Comparison of ENCODE assay signal across 24 mouse cellular contexts in genomic region chr19:56921744-56922143, GRCm38 (mm10). TPM values are rescaled to one million over a fixed set of nuclear protein-coding genes. Genes with fewer than 3 reads are reported as not detected.
DNase-seq lines count a peak whose midpoint lies in the region; ATAC-seq and TF ChIP-seq lines count a peak whose summit lies in the region.
"Had no signal": no experiment of that assay in that cellular context is flagged by ENCODE, and none has a peak within 500 bp of the region (broad histone marks: within the 10 kb centered on the region; RNA-seq: fewer than 3 reads in every experiment).

No protein-coding gene starts in this region.

- no peaks in the 10 kb centered on the region for H3K27me3 ChIP-seq in forebrain, embryonic 10.5 days (ENCODE audit: poor library complexity, severe bottlenecking)
- no peaks in the 10 kb centered on the region for H3K27me3 ChIP-seq in forebrain, embryonic 13.5 days
- H3K27me3 ChIP-seq in kidney, adult 2 months (replicated peaks; ENCODE audit: control insufficient read depth, insufficient read depth, low read length): no peaks in the 10 kb centered on the region
- H3K27me3 ChIP-seq: CH12.LX, Patski had no signal

- H3K4me1 ChIP-seq in forebrain, embryonic 10.5 days: peaks cover 9% of the 10 kb centered on the region
- no peaks in the 10 kb centered on the region for H3K4me1 ChIP-seq in forebrain, embryonic 13.5 days
- no peaks in the 10 kb centered on the region for H3K4me1 ChIP-seq in kidney, adult 2 months (ENCODE audit: control insufficient read depth, insufficient read depth, low read length)

- ATAC-seq in forebrain, embryonic 13.5 days: no peak
- ATAC-seq: activated CD4-positive, CD25-positive, alpha-beta regulatory T cell, adult 4 months; CD4-positive, CD25-positive, alpha-beta regulatory T cell, adult 4 months; Patski had no signal

- no peaks in the 10 kb centered on the region for H3K9me3 ChIP-seq in forebrain, embryonic 10.5 days
- H3K9me3 ChIP-seq in forebrain, embryonic 13.5 days (replicated peaks): no peaks in the 10 kb centered on the region
- H3K9me3 ChIP-seq: G1E had no signal

- no peak for DNase-seq in forebrain, embryonic 10.5 days (ENCODE audit: extremely low spot score, low spot score)
- peak; percentile 91 for DNase-seq in heart, adult 11 months
- no peak for DNase-seq in heart, adult 18-20 months
- DNase-seq in kidney, adult 2 months: peak; percentile 51
- no peak for DNase-seq in kidney, postnatal 14 days
- DNase-seq in lung, postnatal 36 days: peak; percentile 22
- DNase-seq in lung, postnatal 25 days (ENCODE audit: low spot score): no peak
- DNase-seq: adrenal gland, adult 2 months; adrenal gland, adult 8-10 months; adrenal gland, postnatal 10 days; adrenal gland, postnatal 14 days; adrenal gland, postnatal 25 days; adrenal gland, postnatal 36 days; B cell, adult 2 months; cerebellum, adult 11 months; cerebellum, adult 11-12 months had no signal

- H3K9ac ChIP-seq in forebrain, embryonic 13.5 days: no peak overlapping the region

- no peak overlapping the region for H3K4me2 ChIP-seq in forebrain, embryonic 13.5 days

- no peak for TF ChIP-seq CTCF in kidney, adult 2 months (conservative IDR thresholded peaks at IDR 0.05; ENCODE audit: insufficient read depth, insufficient read length, low read depth, low read length)

- WGBS in forebrain, embryonic 10.5 days: 76% methylated on average over 5 of the region's 5 CpGs
- WGBS in forebrain, embryonic 13.5 days: 77% methylated on average over 5 of the region's 5 CpGs
- WGBS in kidney, adult 2 months: 62% methylated on average over 5 of the region's 5 CpGs

- no peak overlapping the region for H3K4me3 ChIP-seq in forebrain, embryonic 10.5 days
- H3K4me3 ChIP-seq in forebrain, embryonic 13.5 days: no peak overlapping the region
- H3K4me3 ChIP-seq in kidney, adult 2 months (ENCODE audit: insufficient read depth, low read depth, low read length): no peak overlapping the region

- no peak for TF ChIP-seq POLR2A in kidney, adult 2 months (IDR thresholded peaks at IDR 0.05; ENCODE audit: low read depth, low read length)

- H3K36me3 ChIP-seq in forebrain, embryonic 10.5 days (replicated peaks): no peaks in the 10 kb centered on the region
- H3K36me3 ChIP-seq in forebrain, embryonic 13.5 days (ENCODE audit: poor library complexity, severe bottlenecking): no peaks in the 10 kb centered on the region
- no peaks in the 10 kb centered on the region for H3K36me3 ChIP-seq in kidney, adult 2 months (ENCODE audit: control insufficient read depth, insufficient read depth, low read length)

- H3K27ac ChIP-seq in forebrain, embryonic 10.5 days: 0 out of 2 replicates have a peak overlapping the region, but pooled peaks have one; percentile 6
- no peak overlapping the region for H3K27ac ChIP-seq in forebrain, embryonic 13.5 days
- no peak overlapping the region for H3K27ac ChIP-seq in kidney, adult 2 months (ENCODE audit: insufficient read depth, low read depth, low read length)

RNA-seq across cellular contexts. Expression of gene Vwa2, which starts 47.7 kb away (rescaled TPM):
- polyA plus RNA-seq in forebrain, embryonic 10.5 days (2016; fragmentation: Nextera tagmentation; extraction: Ambion mirVana): 1.7 and 2.6 TPM in 2 replicates
- polyA plus RNA-seq in forebrain, embryonic 13.5 days (2015; fragmentation: Nextera tagmentation; extraction: Ambion mirVana): 0.23 and 0.60 TPM in 2 replicates
- total RNA-seq in heart, adult 18-20 months (2021): not detected
- 11.2 and 16.1 TPM in 2 replicates for polyA plus RNA-seq in kidney, adult 2 months (2012; rRNA removed)
- total RNA-seq: adrenal gland, adult 18-20 months; adrenal gland, adult 2 months; adrenal gland, adult 8-10 months; adrenal gland, postnatal 10 days; adrenal gland, postnatal 14 days; adrenal gland, postnatal 25 days; adrenal gland, postnatal 36 days; CH12.LX; G1E; MEL had no signal
- polyA plus RNA-seq: activated CD4-positive, CD25-positive, alpha-beta regulatory T cell, adult 4 months; adrenal gland, adult 2 months; CD4-positive, CD25-positive, alpha-beta regulatory T cell, adult 4 months; G1E had no signal

Comparison
In these comparisons a context has a peak if more than half of its experiments do, and no peak if none do; other contexts are left out.
1. DNase-seq: peak in heart, adult 11 months (single experiment), kidney, adult 2 months (single experiment) and lung, postnatal 36 days (single experiment); none in forebrain, embryonic 10.5 days (single experiment), heart, adult 18-20 months (0 of 2), kidney, postnatal 14 days (single experiment) and lung, postnatal 25 days (single experiment).